Mouse (Mus musculus): ENCODE data around the gene Tssk6. TPM values are rescaled to one million over a fixed set of nuclear protein-coding genes. Genes with fewer than 3 reads are reported as not detected.

The Tssk6 gene
- total RNA-seq (2023) = 0.79 and 1.6 TPM in 2 replicates

DNA sequence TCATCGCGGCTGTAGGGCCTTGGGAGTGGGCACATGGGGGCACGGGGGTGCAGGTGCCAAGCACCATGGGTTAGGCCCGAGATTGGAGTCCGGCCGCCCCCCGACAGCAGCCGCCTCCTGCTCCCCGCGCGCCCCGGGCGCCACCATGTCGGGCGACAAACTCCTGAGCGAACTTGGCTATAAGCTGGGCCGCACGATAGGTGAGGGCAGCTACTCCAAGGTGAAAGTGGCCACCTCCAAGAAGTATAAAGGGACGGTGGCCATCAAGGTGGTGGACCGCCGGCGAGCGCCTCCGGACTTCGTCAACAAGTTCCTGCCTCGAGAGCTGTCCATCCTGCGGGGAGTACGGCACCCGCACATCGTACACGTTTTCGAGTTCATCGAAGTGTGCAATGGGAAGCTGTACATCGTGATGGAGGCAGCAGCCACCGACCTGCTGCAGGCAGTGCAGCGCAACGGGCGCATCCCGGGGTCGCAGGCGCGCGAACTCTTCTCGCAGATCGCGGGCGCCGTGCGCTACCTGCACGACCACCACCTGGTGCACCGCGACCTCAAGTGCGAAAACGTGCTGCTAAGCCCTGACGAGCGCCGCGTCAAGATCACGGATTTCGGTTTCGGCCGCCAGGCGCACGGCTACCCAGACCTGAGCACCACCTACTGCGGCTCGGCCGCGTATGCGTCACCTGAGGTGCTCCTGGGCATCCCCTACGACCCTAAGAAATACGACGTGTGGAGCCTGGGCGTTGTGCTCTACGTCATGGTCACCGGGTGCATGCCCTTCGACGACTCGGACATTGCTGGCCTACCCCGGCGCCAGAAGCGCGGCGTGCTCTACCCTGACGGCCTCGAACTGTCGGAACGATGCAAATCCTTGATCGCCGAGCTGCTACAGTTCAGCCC is at the start of gene Tssk6, which contains the start of the genes Ndufa13 and Yjefn3:
Gene Tssk6 (plus strand): TSS at position 22 of the 900 bp plus-strand sequence.
Gene Ndufa13 (minus strand): TSS at position 396 of the 900 bp plus-strand sequence.
Gene Yjefn3 (minus strand): TSS at position 550 of the 900 bp plus-strand sequence.

DNA sequence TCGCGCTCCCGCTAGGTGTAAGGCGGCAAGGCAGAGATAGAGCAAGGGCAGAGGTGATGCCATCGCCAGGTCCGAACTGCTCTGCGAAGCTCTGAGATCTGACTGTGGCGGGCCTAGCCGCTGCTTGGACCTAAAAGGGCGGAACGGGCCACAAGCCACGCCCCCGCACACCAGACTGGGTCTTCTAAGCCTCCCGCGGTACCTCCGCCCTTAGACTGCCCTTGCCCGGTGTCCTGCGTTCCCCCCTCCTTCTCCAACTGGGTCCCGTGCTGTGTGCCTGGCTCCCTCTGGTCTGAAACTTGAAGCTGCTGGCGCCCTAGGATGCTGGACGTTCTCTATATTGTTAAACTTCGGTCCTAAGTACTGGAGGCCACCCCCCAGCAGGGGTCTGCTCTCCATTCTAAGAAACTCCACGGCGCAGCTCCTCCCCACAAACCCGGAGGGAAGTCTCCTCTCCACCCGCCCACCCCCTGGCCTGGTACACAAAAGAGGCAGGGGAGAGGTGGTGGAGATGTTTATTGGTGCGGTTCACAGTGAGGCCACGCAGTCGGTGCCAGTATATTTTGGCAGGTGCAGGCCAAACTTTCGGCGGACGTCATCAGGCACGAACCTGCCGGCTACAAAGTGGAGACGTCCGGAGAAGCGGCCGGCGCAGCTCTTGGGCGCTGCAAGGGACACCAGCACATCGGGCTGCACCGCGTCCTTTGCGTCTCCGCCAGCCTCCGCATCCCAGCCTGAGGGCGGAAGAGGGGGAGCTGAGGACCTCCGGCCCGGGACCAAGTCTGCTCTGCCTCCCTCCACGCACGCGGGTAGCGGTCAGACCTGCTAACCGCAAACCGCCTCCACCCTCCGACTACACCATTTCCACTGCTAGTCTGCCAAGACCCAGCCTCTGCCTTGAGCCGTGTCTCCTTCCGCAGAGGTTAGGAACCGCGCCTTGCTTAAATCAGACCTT is 14.4 kb upstream of the Tssk6 start, which contains the start of gene Cilp2:
Gene Cilp2 (minus strand): TSS at position 399 of the 955 bp plus-strand sequence.

Other genes starting within 250 kb of the Tssk6 start
- gene Zfp964, start 247.7 kb upstream of the Tssk6 start, total RNA-seq (2023) = not detected in 2 replicates
- 35.8 and 46.9 TPM in 2 replicates for gene Zfp869, start 191.5 kb upstream of the Tssk6 start, total RNA-seq (2023)
- 1.0 and 2.1 TPM in 2 replicates for gene Zfp963, start 152.2 kb upstream of the Tssk6 start, total RNA-seq (2023)
- gene Gm20422, start 127.3 kb upstream of the Tssk6 start, total RNA-seq (2023) = 0.75 and 2.0 TPM in 2 replicates
- gene Atp13a1, start 111.0 kb upstream of the Tssk6 start, total RNA-seq (2023) = 25.5 and 29.7 TPM in 2 replicates
- 16.2 and 22.4 TPM in 2 replicates for gene Zfp866, start 111.0 kb upstream of the Tssk6 start, total RNA-seq (2023)
- 542 and 837 TPM in 2 replicates for gene Gmip, start 93.5 kb upstream of the Tssk6 start, total RNA-seq (2023)
- 4.9 and 7.8 TPM in 2 replicates for gene Lpar2, start 79.8 kb upstream of the Tssk6 start, total RNA-seq (2023)
- 0.50 and 1.5 TPM in 2 replicates for gene Pbx4, start 69.7 kb upstream of the Tssk6 start, total RNA-seq (2023)
- not detected in 2 replicates for gene Cilp2, start 14.5 kb upstream of the Tssk6 start, total RNA-seq (2023)
- gene Ndufa13, start 374 bp downstream of the Tssk6 start, total RNA-seq (2023) = 51.7 and 65.8 TPM in 2 replicates
- gene Yjefn3, start 528 bp downstream of the Tssk6 start, total RNA-seq (2023) = not detected in 2 replicates
- 63.0 and 64.7 TPM in 2 replicates for gene Gatad2a, start 94.2 kb downstream of the Tssk6 start, total RNA-seq (2023)
- gene Mau2, start 140.6 kb downstream of the Tssk6 start, total RNA-seq (2023) = 87.4 and 122 TPM in 2 replicates
- gene Sugp1, start 140.6 kb downstream of the Tssk6 start, total RNA-seq (2023) = 28.8 and 31.6 TPM in 2 replicates
- not detected in 2 replicates for gene Tm6sf2, start 170.7 kb downstream of the Tssk6 start, total RNA-seq (2023)
- gene Hapln4, start 181.3 kb downstream of the Tssk6 start, total RNA-seq (2023) = not detected in 2 replicates
- gene Ncan, start 218.7 kb downstream of the Tssk6 start, total RNA-seq (2023) = not detected in 2 replicates
- gene Nr2c2ap, start 229.1 kb downstream of the Tssk6 start, total RNA-seq (2023) = 7.5 and 11.2 TPM in 2 replicates
- 11.2 and 13.5 TPM in 2 replicates for gene Rfxank, start 237.0 kb downstream of the Tssk6 start, total RNA-seq (2023)
- 27.0 and 35.6 TPM in 2 replicates for gene Borcs8, start 237.3 kb downstream of the Tssk6 start, total RNA-seq (2023)
- 0.95 and 1.1 TPM in 2 replicates for gene Mef2b, start 237.5 kb downstream of the Tssk6 start, total RNA-seq (2023)

All from neutrophil, adult 65 days (primary cell).